Mouse (Mus musculus) E14TG2a.4 (cell line): ENCODE results near the gene Kcnk7.

Experiments used
- CTCF ChIP-seq: conservative IDR thresholded peaks from 2 replicates; pipeline ENCODE4 v1.5.1; 2014; ENCODE audit warnings: low read length
- NANOG ChIP-seq: IDR thresholded peaks from 2 replicates; pipeline ENCODE4 v1.6.1; 2014; ENCODE audit warnings: borderline replicate concordance, low read length, mixed read lengths
- POU5F1 ChIP-seq: IDR thresholded peaks from 2 replicates; pipeline ENCODE4 v1.6.1; 2014; ENCODE audit warnings: low read length, borderline replicate concordance

DNA sequence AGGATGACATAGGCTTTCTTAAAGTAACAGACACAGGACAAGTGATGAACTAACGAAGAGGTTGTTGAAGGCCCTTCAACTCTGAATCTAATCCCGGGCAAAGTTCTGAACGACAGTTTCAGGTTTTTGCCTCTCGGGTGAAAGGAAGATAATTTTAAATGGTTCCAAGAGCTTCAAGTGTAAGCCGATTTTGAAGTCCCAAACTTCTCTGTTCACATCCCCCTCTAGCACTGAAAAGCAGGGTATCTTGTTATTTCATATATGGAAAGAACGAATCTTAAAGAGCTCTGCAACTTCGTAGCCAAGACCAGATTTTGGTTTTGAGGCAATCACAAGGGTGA, 15.1 kb upstream of the Kcnk7 start:
- TF ChIP-seq CTCF (no peak), POU5F1 (no peak), NANOG (no peak)
